Mouse (Mus musculus) liver, postnatal 0 days (tissue): Measurements from ENCODE around the gene Hspb2.

Experiments
- CTCF ChIP-seq: sonication (generic); IDR thresholded peaks from 2 replicates; pipeline ENCODE4 v1.5.1; 2016; ENCODE audit warnings: antibody characterized with exemption, low read depth
- EP300 ChIP-seq: IDR thresholded peaks from 2 replicates; pipeline ENCODE4 v1.6.1; 2016; ENCODE audit warnings: antibody characterized with exemption, low read depth, mild to moderate bottlenecking

DNA sequence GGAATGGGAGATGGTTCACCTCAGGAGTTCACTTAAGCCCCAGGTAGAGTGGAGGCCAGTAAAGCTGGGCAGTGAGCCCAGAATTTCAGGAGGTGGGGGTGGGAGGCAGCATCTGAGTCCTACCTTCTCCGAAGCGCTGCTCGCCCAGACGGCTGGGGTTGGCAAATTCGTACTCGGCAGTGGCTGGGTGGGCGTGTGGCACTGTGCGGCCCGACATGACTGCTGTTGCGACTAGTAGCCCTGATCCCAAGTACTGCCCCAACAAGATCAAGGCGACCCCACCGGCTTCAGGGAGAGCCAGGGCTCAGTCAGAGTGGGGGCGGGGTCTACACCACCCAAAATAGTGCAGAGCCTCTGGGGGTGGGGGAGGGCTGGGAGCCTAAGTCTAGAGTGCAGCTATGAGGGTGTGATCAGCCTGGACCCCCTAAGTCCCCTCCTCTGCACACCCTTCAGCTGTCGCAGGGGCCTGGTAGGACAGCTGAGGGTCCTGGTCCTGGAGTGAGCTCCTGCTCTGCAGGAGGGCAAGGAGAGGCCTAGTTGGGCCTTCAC, at the start of gene Hspb2:
- TF ChIP-seq CTCF (no peak), EP300 (no peak)
